11 mouse cellular contexts compared by ENCODE assay signal in genomic region chr12:87040166-87040565, GRCm38 (mm10). TPM values are rescaled to one million over a fixed set of nuclear protein-coding genes. Genes with fewer than 3 reads are reported as not detected.
DNase-seq lines count a peak whose midpoint lies in the region; ATAC-seq and TF ChIP-seq lines count a peak whose summit lies in the region.
"Had no signal": no experiment of that assay in that cellular context is flagged by ENCODE, and none has a peak within 500 bp of the region (broad histone marks: within the 10 kb centered on the region; RNA-seq: fewer than 3 reads in every experiment).

No protein-coding gene starts in this region.

- no peak overlapping the region for H3K4me3 ChIP-seq in kidney, postnatal 0 days (replicated peaks; ENCODE audit: low read depth, low read length)
- H3K4me3 ChIP-seq in kidney, embryonic 14.5 days (ENCODE audit: low read length), result no peak overlapping the region

- no peak for TF ChIP-seq CTCF in kidney, postnatal 0 days (IDR thresholded peaks at IDR 0.05; ENCODE audit: low read depth)

- 69% methylated on average over 4 of the region's 4 CpGs for WGBS in kidney, postnatal 0 days
- 63% methylated on average over 4 of the region's 4 CpGs for WGBS in kidney, embryonic 14.5 days

- H3K36me3 ChIP-seq in kidney, postnatal 0 days (ENCODE audit: insufficient read depth, low read length), result no peaks in the 10 kb centered on the region
- H3K36me3 ChIP-seq in kidney, embryonic 14.5 days (ENCODE audit: control insufficient read depth, insufficient read depth, low read length), result no peaks in the 10 kb centered on the region

- no peak overlapping the region for H3K4me2 ChIP-seq in kidney, postnatal 0 days (ENCODE audit: low read length)
- H3K4me2 ChIP-seq in kidney, embryonic 14.5 days (replicated peaks; ENCODE audit: low read depth, low read length), result no peak overlapping the region

- H3K9me3 ChIP-seq in kidney, postnatal 0 days (replicated peaks; ENCODE audit: low read length), result no peaks in the 10 kb centered on the region
- H3K9me3 ChIP-seq in kidney, embryonic 14.5 days (ENCODE audit: control insufficient read depth, low read length), result no peaks in the 10 kb centered on the region

- no peak overlapping the region for H3K27ac ChIP-seq in kidney, postnatal 0 days
- no peak overlapping the region for H3K27ac ChIP-seq in kidney, embryonic 14.5 days (ENCODE audit: low read depth, low read length)

- H3K4me1 ChIP-seq in kidney, postnatal 0 days (replicated peaks; ENCODE audit: insufficient read depth, low read length), result no peaks in the 10 kb centered on the region
- no peaks in the 10 kb centered on the region for H3K4me1 ChIP-seq in kidney, embryonic 14.5 days (ENCODE audit: control insufficient read depth, insufficient read depth, low read length)

- no peak overlapping the region for H3K9ac ChIP-seq in kidney, postnatal 0 days (ENCODE audit: low read depth, low read length)
- H3K9ac ChIP-seq in kidney, embryonic 14.5 days (ENCODE audit: low read depth, low read length), result no peak overlapping the region

- H3K27me3 ChIP-seq in kidney, postnatal 0 days (ENCODE audit: insufficient read depth, low read length), result no peaks in the 10 kb centered on the region
- no peaks in the 10 kb centered on the region for H3K27me3 ChIP-seq in kidney, embryonic 14.5 days (ENCODE audit: control insufficient read depth, insufficient read depth, low read length)

- DNase-seq in kidney, postnatal 0 days (ENCODE audit: low spot score), result peak; percentile 40
- peak; percentile 22 for DNase-seq in A20 (ENCODE audit: low read depth, low spot score)
- DNase-seq in NIH3T3 (ENCODE audit: low read depth), result peak; percentile 69
- DNase-seq in embryo, embryonic 9.5 days (ENCODE audit: extremely low spot score), result peak; percentile 15
- no peak for DNase-seq in T-cell, adult 2 months (ENCODE audit: low spot score)
- no peak for DNase-seq in frontal cortex, postnatal 10 days (ENCODE audit: low spot score in 2 of 2)
- DNase-seq: thymus, adult 18-20 months had no signal

- no peak for ATAC-seq in kidney, postnatal 0 days (replicated peaks; ENCODE audit: low FRiP score, low read depth)
- ATAC-seq in kidney, embryonic 14.5 days (ENCODE audit: low FRiP score, low TSS enrichment), result no peak
- ATAC-seq: inflammation-experienced regulatory T-cells, adult 6 months; Patski had no signal

RNA-seq across cellular contexts. Expression of gene Tmem63c, which starts 19.0 kb away (rescaled TPM):
- 0.08 and 0.11 TPM in 2 replicates for polyA plus RNA-seq in kidney, postnatal 0 days (2015; fragmentation: Nextera tagmentation; extraction: Ambion mirVana)
- 0.08 TPM in 1 of 2 replicates, not detected in the other for polyA plus RNA-seq in kidney, embryonic 14.5 days (2014; fragmentation: Nextera tagmentation; extraction: Ambion mirVana)
- polyA plus RNA-seq: liver, embryonic 16.5 days; Patski had no signal

RNA-seq across cellular contexts. Expression of gene Zdhhc22, which starts 49.9 kb away (rescaled TPM):
- 0.03 TPM in 1 of 2 replicates, not detected in the other for polyA plus RNA-seq in kidney, postnatal 0 days (2015; fragmentation: Nextera tagmentation; extraction: Ambion mirVana)
- polyA plus RNA-seq in kidney, embryonic 14.5 days (2014; fragmentation: Nextera tagmentation; extraction: Ambion mirVana), result not detected in 2 replicates
- polyA plus RNA-seq: liver, embryonic 16.5 days; Patski had no signal

Comparison
In these comparisons a context has a peak if more than half of its experiments do, and no peak if none do; other contexts are left out.
1. DNase-seq: peak in kidney, postnatal 0 days (single experiment), A20 (single experiment), NIH3T3 (single experiment) and embryo, embryonic 9.5 days (single experiment); none in T-cell, adult 2 months (single experiment) and frontal cortex, postnatal 10 days (0 of 2).